Mouse (Mus musculus) c-Kit-positive CD71-positive TER-119-positive erythroid progenitor cells, embryonic 14.5 days (primary cell): ENCODE results near the gene Gab1.

Experiments
- DNase-seq: peaks from one replicate; pipeline ENCODE4 v3.0.0-alpha.2; 2013; ENCODE audit warnings: low spot score

Gene Gab1

GRCm38 (mm10) chr8:80843744-80844434 is 36.4 kb downstream of the Gab1 start:
- DNase-seq, result no peak

GRCm38 (mm10) chr8:80842514-80842913 is 37.8 kb downstream of the Gab1 start:
- no peak for DNase-seq

DNA sequence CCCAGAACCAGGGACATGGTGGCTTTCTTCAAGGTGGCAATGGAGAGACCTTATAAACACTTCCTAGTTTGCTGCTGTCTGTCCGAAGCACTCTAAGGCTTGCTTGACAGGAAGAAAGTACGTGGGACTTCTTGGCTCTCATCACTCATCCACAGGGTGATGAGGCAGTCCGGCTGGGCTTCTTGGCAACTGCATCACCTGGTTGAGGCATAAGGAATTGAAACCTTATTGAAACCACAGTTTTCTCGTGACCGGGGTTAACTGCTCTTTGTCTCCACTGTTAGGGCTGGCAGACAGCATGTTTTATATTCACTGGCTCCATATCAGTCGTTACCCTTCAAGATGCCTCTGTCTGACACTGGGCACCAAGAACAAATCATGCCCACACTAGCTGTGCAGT is 40.2 kb downstream of the Gab1 start:
- DNase-seq, result no peak

GRCm38 (mm10) chr8:80838199-80838598 is 42.1 kb downstream of the Gab1 start:
- no peak for DNase-seq

GRCm38 (mm10) chr8:80835401-80835800 is 44.9 kb downstream of the Gab1 start:
- DNase-seq, result no peak

DNA sequence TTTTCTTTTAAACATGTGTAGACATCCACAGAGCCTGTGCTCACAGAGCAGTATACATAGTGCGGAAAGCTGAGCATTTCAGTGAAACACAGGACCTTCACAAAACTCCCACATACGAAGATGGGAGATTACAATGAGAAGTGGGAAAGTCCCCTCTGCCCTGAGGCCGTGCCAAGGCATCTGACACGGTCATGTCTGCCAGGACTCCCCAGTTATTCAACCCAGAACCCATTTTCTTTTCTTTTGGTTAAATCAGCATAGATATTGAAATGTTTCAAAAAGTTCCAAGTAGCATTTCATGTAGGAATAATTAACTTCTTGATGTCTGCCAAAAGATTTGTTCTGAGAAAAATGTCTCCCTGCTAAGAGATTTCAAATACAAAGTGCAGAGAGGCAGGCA is 45.9 kb downstream of the Gab1 start:
- no peak for DNase-seq

- DNase-seq, result no peak
Measured at GRCm38 (mm10) chr8:80832534-80832933, 47.8 kb downstream of the Gab1 start.

DNA sequence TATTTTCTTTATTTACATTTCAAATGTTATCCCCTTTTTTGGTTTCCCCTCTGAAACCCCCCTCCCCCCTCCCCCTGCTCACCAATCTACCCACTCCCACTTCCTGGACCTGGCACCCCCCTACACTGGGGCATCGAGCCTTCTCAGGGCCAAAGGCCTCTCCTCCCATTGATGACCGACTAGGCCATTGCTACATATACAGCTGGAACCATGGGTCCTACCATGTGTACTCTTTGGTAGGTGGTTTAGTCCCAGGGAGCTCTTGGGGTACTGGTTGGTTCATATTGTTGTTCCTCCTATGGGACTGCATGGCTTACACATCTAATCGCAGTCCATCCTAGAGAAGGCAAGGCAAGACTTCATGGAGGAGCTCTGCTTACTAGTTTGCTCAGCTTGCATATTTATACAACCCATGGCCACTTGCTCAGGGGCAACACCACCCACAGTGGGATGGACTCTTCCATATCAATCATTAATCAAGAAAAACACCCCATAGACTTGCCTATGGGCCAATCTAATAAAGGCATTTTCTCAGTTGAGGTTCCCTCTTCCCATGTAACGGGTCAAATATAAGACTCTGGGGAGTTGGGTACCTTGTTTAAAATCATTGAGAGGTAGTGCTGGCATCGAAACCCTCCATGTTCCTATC is 48.3 kb downstream of the Gab1 start:
- DNase-seq, result no peak

DNA sequence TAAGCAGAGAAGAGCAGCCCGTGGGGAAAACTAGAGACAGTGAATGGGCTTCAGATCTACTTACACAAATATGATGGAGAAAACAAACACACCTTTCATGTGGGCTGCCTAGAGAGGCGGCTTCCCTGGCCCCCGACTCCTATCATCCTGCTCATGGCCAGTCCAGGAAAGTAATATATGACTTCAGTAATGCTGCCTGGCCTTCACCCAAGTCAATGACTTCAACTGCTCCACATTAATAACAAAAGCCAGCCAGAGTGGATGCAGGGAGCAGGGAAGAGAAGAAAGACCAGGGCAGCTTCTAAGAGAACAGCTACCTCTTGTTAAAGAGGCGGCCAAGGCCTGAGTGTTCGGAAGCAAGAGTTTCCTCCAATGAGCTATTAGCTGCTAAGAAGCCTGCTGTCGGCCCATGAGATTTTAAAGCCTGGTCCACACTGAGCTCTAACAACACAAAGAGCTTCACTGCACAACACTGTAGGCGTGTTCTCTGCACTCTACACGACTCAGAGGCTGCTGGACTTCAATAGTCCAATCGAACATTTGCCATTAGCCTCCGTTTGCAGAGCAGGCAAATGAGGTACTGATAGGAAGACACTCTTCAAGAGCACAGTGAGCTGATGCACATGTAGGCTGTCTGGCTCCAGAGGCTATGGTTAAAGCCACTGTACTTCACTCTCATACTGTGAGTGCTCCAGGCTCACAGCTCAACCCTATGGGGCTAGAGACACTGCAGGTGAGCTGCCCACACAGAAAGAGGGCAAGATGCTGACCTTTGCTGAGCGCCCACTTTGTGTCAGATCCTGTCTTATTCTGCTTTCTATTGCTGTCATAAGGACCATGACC is 49.4 kb downstream of the Gab1 start:
- no peak for DNase-seq

DNA sequence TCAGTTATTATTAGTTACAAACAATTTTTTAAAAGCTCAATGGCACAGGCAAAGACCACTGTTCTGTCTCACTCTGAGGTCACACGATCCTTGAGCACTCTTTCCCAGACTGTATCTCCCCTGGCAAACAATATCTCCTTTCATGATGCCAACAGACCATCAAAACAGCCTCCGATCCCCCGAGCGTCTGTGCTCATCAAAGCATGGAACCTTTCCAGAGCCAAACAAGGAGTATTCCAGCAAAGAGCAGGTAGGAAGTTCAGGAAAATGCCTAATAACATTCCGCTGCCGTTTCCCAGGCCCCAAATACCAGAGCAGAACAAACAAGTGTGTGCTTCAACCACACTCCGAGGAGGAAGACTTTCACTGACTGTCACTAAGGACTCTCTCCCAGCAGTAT is 50.2 kb downstream of the Gab1 start:
- DNase-seq, result no peak

GRCm38 (mm10) chr8:80826996-80827395 is 53.3 kb downstream of the Gab1 start:
- no peak for DNase-seq

DNA sequence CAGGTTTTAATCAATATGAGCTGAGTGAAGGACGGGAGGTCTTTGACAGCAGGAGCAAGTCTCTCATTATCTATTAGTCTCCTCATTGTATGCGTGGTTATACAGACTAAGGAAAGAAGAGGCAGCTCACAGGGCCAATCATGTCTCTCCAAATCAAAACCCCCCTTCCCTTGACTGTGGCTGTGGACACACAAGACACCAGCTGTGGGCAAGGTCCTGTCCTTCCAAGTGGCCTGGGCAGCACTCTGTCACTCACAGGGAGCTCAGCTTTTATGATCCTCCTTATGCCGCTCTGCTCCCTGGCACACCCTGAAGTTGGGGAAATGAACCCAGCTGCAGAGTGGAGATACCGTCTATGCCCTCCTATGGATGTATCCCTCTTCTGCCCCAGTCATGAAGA is 55.2 kb downstream of the Gab1 start:
- DNase-seq, result no peak

DNA sequence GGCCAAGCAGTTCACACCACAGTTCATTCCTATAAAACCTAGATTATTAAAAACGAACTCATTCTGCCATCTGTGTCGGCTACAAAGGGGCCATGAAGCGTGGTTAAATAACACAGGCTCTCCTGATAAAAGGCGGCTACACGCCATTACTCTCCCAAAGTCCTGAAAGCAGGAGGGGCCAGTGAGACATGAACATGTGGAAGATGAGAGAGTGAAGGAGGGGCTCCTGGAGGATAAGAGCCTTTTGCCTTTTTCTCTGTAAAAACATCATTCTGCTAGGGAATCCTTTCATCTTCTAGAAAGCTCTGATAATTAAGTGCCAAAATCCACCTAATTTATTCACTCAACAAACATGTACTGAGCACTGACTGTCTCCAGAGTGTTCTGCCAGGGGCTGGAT is 55.9 kb downstream of the Gab1 start:
- DNase-seq, result no peak

- no peak for DNase-seq
Measured at GRCm38 (mm10) chr8:80823250-80823649, 57.1 kb downstream of the Gab1 start.

DNA sequence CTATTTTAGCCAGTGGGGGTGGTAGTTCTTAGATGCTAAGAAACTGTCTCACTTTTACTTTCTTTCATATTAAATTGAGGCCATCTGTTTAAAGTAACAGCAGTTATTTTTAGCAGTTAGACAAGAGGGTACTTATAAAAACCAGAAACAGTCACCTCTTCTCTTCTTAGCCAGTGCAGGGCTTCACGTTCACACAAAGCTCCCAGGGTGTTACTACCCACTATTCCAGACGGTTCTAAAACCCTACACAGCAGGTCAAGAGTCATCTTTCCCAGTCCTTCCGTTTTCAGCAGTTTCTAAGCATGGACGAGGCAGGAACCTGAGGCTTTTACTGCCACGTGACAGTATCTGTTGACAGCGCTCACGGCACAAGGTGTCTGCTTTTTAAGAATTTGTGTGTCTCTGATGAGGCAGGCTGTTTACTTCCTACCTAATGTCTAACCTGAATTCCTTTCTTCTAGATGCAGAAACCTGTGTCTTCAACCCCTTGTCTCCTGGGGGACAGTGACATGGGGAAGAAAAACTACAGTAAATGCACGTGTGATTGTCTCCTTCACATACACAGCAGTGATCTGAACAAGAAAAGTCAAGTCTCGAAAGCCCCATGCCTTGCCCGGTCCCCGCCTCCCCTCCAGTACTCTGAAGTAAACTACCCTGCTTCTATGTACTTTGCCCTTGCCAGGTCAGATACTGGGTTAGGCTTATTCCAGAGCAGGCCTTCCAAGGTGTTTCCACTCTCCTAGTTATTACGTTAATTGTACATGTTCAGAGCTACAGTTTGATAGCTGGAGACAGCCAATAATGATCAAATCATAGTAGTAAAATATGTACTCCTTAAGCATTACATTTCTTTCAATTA is 58.7 kb downstream of the Gab1 start:
- no peak for DNase-seq

- DNase-seq, result no peak
Measured at GRCm38 (mm10) chr8:80818978-80819377, 61.3 kb downstream of the Gab1 start.

GRCm38 (mm10) chr8:80817065-80817464 is 63.3 kb downstream of the Gab1 start:
- no peak for DNase-seq

DNA sequence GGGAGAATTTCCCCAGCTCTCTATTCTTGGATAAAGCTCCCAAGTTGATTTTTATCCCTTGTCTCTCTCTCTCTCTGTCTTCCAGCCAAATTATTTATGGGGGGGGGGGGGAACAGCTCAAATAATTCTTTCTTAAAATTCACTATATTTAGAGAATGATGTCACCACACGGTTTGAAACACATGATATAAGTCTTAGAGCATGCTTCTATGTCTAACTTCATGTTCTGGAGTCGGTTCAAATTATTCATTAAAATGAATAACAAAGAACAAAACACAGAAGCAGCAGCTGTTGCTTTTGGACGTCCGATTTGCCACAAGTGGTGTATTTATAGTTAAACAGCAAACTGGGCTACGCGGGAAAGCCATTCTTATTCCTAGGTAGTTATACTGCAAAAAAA is 65.1 kb downstream of the Gab1 start:
- DNase-seq, result no peak

GRCm38 (mm10) chr8:80814087-80814791 is 66.1 kb downstream of the Gab1 start:
- no peak for DNase-seq

DNA sequence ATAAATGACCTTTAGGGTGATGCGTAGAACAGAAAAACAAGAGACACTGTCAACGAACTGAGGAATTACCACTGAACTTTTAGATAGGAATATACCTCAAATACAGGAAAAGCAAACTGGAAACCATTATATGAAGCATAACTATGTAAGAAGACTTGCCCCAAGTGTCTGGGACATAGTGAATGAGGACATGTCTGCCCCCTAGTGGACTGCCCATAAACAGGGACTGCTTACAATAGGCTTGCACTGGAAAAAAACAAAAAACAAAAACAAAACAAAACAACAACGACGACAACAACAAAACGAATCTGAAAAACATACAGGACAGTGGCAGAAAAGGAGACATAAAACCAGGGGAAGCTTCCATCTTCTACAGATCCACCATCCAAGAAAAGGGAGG is 66.9 kb downstream of the Gab1 start:
- peak; percentile 36 for DNase-seq

- DNase-seq, result no peak
Measured at GRCm38 (mm10) chr8:80811591-80811991, 68.7 kb downstream of the Gab1 start.

GRCm38 (mm10) chr8:80810916-80811315 is 69.4 kb downstream of the Gab1 start:
- DNase-seq, result no peak
